Comparison of ENCODE assay signal across 9 mouse cellular contexts in genomic region chr6:135168471-135168870, GRCm38 (mm10). TPM values are rescaled to one million over a fixed set of nuclear protein-coding genes. Genes with fewer than 3 reads are reported as not detected.
A peak's percentile ranks its signal among the peaks of the same experiment; 100 is the strongest.
DNase-seq lines count a peak whose midpoint lies in the region; ATAC-seq lines count a peak whose summit lies in the region.
"Had no signal": no experiment of that assay in that cellular context is flagged by ENCODE, and none has a peak within 500 bp of the region (broad histone marks: within the 10 kb centered on the region; RNA-seq: fewer than 3 reads in every experiment).

No protein-coding gene starts in this region.

- intact Hi-C loops in left cerebral cortex, postnatal 36 days (cut with DNase I) = no loop called here

- no peaks in the 10 kb centered on the region for H3K9me3 ChIP-seq in embryonic facial prominence, embryonic 10.5 days
- H3K9me3 ChIP-seq in hindbrain, embryonic 12.5 days (replicated peaks) = 0 out of 2 replicates have a peak, but pooled peaks cover 3% of the 10 kb centered on the region

- H3K36me3 ChIP-seq in embryonic facial prominence, embryonic 10.5 days (replicated peaks) = no peaks in the 10 kb centered on the region
- no peaks in the 10 kb centered on the region for H3K36me3 ChIP-seq in hindbrain, embryonic 12.5 days

- H3K27ac ChIP-seq in embryonic facial prominence, embryonic 10.5 days (replicated peaks) = peak overlapping the region; percentile 85
- H3K27ac ChIP-seq in hindbrain, embryonic 12.5 days = no peak overlapping the region

- DNase-seq in gastrocnemius, adult 18-20 months (ENCODE audit: low spot score) = peak; percentile 11
- DNase-seq in gastrocnemius, adult 8-10 months (ENCODE audit: low spot score in 2 of 2) = no peak
- DNase-seq in embryonic facial prominence, embryonic 10.5 days (ENCODE audit: low spot score) = no peak
- DNase-seq in lung, postnatal 10 days = peak; percentile 59
- peak; percentile 47 for DNase-seq in thymus, postnatal 25 days
- no peak for DNase-seq in right cerebral cortex, adult 18-20 months
- DNase-seq in left cerebral cortex, postnatal 36 days (ENCODE audit: low spot score in 2 of 2) = no peak

- peaks cover 22% of the 10 kb centered on the region for H3K27me3 ChIP-seq in embryonic facial prominence, embryonic 10.5 days (replicated peaks; ENCODE audit: low read depth, poor library complexity, severe bottlenecking)
- H3K27me3 ChIP-seq in hindbrain, embryonic 12.5 days = peaks cover 5% of the 10 kb centered on the region; the same call in 1 of the 2 replicates

- peak overlapping the region; percentile 67 for H3K9ac ChIP-seq in hindbrain, embryonic 12.5 days

- 72% methylated on average over 6 of the region's 6 CpGs for WGBS in embryonic facial prominence, embryonic 10.5 days
- WGBS in hindbrain, embryonic 12.5 days = 80% methylated on average over 6 of the region's 6 CpGs

- peak overlapping the region; percentile 67 for H3K4me3 ChIP-seq in embryonic facial prominence, embryonic 10.5 days
- peak overlapping the region; percentile 46 for H3K4me3 ChIP-seq in hindbrain, embryonic 12.5 days

- peak overlapping the region; percentile 89 for H3K4me2 ChIP-seq in hindbrain, embryonic 12.5 days (replicated peaks)

- peaks cover 8% of the 10 kb centered on the region for H3K4me1 ChIP-seq in embryonic facial prominence, embryonic 10.5 days
- peaks cover 8% of the 10 kb centered on the region for H3K4me1 ChIP-seq in hindbrain, embryonic 12.5 days

- no peak for ATAC-seq in hindbrain, embryonic 12.5 days (ENCODE audit: low FRiP score)

RNA-seq across cellular contexts. Expression of gene Fam234b, which starts 29.3 kb away (rescaled TPM):
- total RNA-seq in gastrocnemius, adult 18-20 months (2021) = 1 to 10 TPM; 2.3 to 6.1 TPM
- 1 to 10 TPM; 3.0 to 3.6 (median 3.3) TPM for total RNA-seq in gastrocnemius, adult 8-10 months (2022)
- 18.4 and 20.1 TPM in 2 replicates for polyA plus RNA-seq in embryonic facial prominence, embryonic 10.5 days (2016; fragmentation: Nextera tagmentation; extraction: Ambion mirVana)
- 47.6 and 51.1 TPM in 2 replicates for polyA plus RNA-seq in hindbrain, embryonic 12.5 days (2016; fragmentation: Nextera tagmentation; extraction: Ambion mirVana)
- total RNA-seq in left cerebral cortex, postnatal 36 days (2021) = 100 to 1,000 TPM; 159 to 171 TPM

RNA-seq across cellular contexts. Expression of gene Hebp1, which starts 29.4 kb away (rescaled TPM):
- total RNA-seq in gastrocnemius, adult 18-20 months (2021) = 1 to 10 TPM; 8.6 to 8.9 TPM
- total RNA-seq in gastrocnemius, adult 8-10 months (2022) = 10 to 100 TPM in 2 of 4 experiments, 1 to 10 TPM in 2; 4.3 to 13.2 (median 9.9) TPM
- polyA plus RNA-seq in embryonic facial prominence, embryonic 10.5 days (2016; fragmentation: Nextera tagmentation; extraction: Ambion mirVana) = 4.1 and 5.2 TPM in 2 replicates
- polyA plus RNA-seq in hindbrain, embryonic 12.5 days (2016; fragmentation: Nextera tagmentation; extraction: Ambion mirVana) = 4.0 and 6.2 TPM in 2 replicates
- total RNA-seq in left cerebral cortex, postnatal 36 days (2021) = 10 to 100 TPM; 42.9 to 55.6 TPM

RNA-seq across cellular contexts. Expression of gene Gprc5d, which starts 50.4 kb away (rescaled TPM):
- not detected for total RNA-seq in gastrocnemius, adult 18-20 months (2021)
- not detected for total RNA-seq in gastrocnemius, adult 8-10 months (2022)
- not detected in 2 replicates for polyA plus RNA-seq in embryonic facial prominence, embryonic 10.5 days (2016; fragmentation: Nextera tagmentation; extraction: Ambion mirVana)
- not detected in 2 replicates for polyA plus RNA-seq in hindbrain, embryonic 12.5 days (2016; fragmentation: Nextera tagmentation; extraction: Ambion mirVana)
- not detected for total RNA-seq in left cerebral cortex, postnatal 36 days (2021)
- total RNA-seq: heart, adult 18-20 months had no signal

Comparison
In these comparisons a context has a peak if more than half of its experiments do, and no peak if none do; other contexts are left out.
1. DNase-seq: peak in gastrocnemius, adult 18-20 months (single experiment), lung, postnatal 10 days (single experiment) and thymus, postnatal 25 days (single experiment); none in gastrocnemius, adult 8-10 months (0 of 2), embryonic facial prominence, embryonic 10.5 days (single experiment), right cerebral cortex, adult 18-20 months (single experiment) and left cerebral cortex, postnatal 36 days (0 of 2).
2. RNA of gene Fam234b, which starts 29.3 kb away (total RNA-seq): 159 to 171 TPM in left cerebral cortex, postnatal 36 days; 2.3 to 6.1 TPM in gastrocnemius, adult 18-20 months and 3.0 to 3.6 TPM in gastrocnemius, adult 8-10 months; every median in the first group is over 10 times any median in the second.